Mouse (Mus musculus) midbrain, embryonic 15.5 days (tissue): ENCODE measurements at regions not wholly inside any gene's neighbourhood (a gene's known extent, or its start where the extent isn't known, plus 50 kb on each side); places are given as distances from the start of the nearest gene placed in this dataset.

Experiments used
- ATAC-seq: fragments of 200-750 bp; cut with Nextera tagmentation; replicated peaks from 2 replicates; pipeline ENCODE4 v1.8.0; 2017; ENCODE audit warnings: moderate TSS enrichment
- H3K27ac ChIP-seq: fragments of 300-500 bp; sonication (generic); 2 replicates; pipeline ENCODE4 v1.5.1; 2015; ENCODE audit warnings: mild to moderate bottlenecking, inconsistent platforms
- H3K27me3 ChIP-seq: fragments of 300-500 bp; sonication (generic); replicated peaks from 2 replicates; pipeline ENCODE4 v1.6.1; 2015; ENCODE audit warnings: inconsistent platforms
- H3K36me3 ChIP-seq: fragments of 300-500 bp; sonication (generic); replicated peaks from 2 replicates; pipeline ENCODE4 v1.6.1; 2015; ENCODE audit warnings: inconsistent platforms
- H3K4me1 ChIP-seq: fragments of 300-500 bp; sonication (generic); 2 replicates; pipeline ENCODE4 v1.6.1; 2015; ENCODE audit warnings: inconsistent platforms
- H3K4me2 ChIP-seq: fragments of 300-500 bp; sonication (generic); 2 replicates; pipeline ENCODE4 v1.6.1; 2015; ENCODE audit warnings: inconsistent platforms, mild to moderate bottlenecking, moderate library complexity
- H3K4me3 ChIP-seq: fragments of 300-500 bp; sonication (generic); 2 replicates; pipeline ENCODE4 v1.5.1; 2015; ENCODE audit warnings: mild to moderate bottlenecking, inconsistent platforms
- H3K9ac ChIP-seq: fragments of 300-500 bp; sonication (generic); 2 replicates; pipeline ENCODE4 v1.6.1; 2015; ENCODE audit warnings: mild to moderate bottlenecking, inconsistent platforms
- H3K9me3 ChIP-seq: fragments of 300-500 bp; sonication (generic); 2 replicates; pipeline ENCODE4 v1.6.1; 2016; ENCODE audit warnings: inconsistent platforms
- WGBS: fragments of 180-500 bp; shearing (Covaris S2); methylation state at CpG from one replicate; pipeline ENCODE4 v1.1.7; 2015; ENCODE audit warnings: mixed read lengths; 5-methylcytosine and 5-hydroxymethylcytosine counted together

DNA sequence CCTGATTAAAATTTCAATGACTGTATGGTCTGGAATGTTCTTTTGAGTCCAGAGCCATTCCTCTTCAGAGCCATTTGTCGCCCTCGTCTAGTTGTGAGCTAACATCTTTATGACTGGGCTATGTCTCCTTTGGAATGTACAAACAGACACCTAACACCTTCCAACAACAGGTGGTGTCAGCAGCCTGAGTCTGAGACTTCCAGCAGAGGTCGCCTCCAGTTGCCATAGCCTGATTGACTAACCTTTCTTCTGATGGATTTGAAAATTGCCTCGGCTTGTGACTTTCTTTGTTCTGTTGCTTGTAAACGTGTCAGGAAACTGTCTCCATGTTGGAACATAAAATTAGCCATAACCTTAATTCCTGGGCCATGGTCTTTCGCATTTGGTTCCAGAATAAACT, 284.8 kb upstream of the Hs6st1 start:
- Histone ChIP-seq H3K9me3 (no peaks in the 10 kb centered on the region), H3K27me3 (no peaks in the 10 kb centered on the region), H3K27ac (no peak overlapping the region), H3K4me1 (no peaks in the 10 kb centered on the region), H3K4me3 (no peak overlapping the region), H3K4me2 (no peak overlapping the region), H3K9ac (no peak overlapping the region), H3K36me3 (no peaks in the 10 kb centered on the region)
- 89% methylated on average over 6 of the region's 6 CpGs for WGBS
- no peak for ATAC-seq

GRCm38 (mm10) chr1:35786241-35786640, 282.0 kb upstream of the Hs6st1 start:
- no peaks in the 10 kb centered on the region for H3K4me1 ChIP-seq
- ATAC-seq, result no peak
- no peaks in the 10 kb centered on the region for H3K27me3 ChIP-seq
- no peak overlapping the region for H3K9ac ChIP-seq
- no peak overlapping the region for H3K27ac ChIP-seq
- H3K9me3 ChIP-seq, result no peaks in the 10 kb centered on the region
- H3K4me3 ChIP-seq, result no peak overlapping the region
- 97% methylated on average over 4 of the region's 4 CpGs for WGBS
- H3K36me3 ChIP-seq, result no peaks in the 10 kb centered on the region
- no peak overlapping the region for H3K4me2 ChIP-seq

DNA sequence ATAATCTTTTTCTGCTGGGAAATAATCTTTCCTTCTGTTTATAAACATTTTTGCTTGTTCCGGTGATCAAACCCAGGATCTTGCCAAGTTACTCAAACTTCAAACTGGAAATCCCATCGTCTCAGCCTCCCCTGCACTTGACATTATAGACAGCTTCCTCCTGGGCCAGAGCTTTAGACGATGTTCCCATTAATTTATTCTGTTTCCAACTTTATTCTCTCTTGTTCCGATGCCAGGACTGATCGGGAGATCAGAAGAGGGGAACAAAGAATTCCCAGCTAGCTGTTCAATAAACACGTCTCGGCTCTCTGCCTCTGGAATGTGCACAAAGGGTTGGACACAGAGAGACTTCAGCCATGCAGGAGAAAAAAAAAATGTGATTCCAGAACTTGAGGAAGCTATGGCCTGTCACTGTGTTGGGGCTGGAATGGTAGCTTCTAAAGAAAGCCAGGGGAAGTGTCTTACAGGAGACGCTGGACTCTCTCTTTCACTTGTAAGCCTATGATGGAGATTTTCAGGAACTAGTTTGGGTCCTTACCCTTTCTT, 281.5 kb upstream of the Hs6st1 start:
- H3K9me3 ChIP-seq, result no peaks in the 10 kb centered on the region
- ATAC-seq, result no peak
- no peaks in the 10 kb centered on the region for H3K36me3 ChIP-seq
- no peak overlapping the region for H3K4me3 ChIP-seq
- H3K9ac ChIP-seq, result no peak overlapping the region
- no peaks in the 10 kb centered on the region for H3K27me3 ChIP-seq
- 25% methylated on average over 8 of the region's 8 CpGs for WGBS
- no peak overlapping the region for H3K27ac ChIP-seq
- H3K4me2 ChIP-seq, result no peak overlapping the region
- no peaks in the 10 kb centered on the region for H3K4me1 ChIP-seq

DNA sequence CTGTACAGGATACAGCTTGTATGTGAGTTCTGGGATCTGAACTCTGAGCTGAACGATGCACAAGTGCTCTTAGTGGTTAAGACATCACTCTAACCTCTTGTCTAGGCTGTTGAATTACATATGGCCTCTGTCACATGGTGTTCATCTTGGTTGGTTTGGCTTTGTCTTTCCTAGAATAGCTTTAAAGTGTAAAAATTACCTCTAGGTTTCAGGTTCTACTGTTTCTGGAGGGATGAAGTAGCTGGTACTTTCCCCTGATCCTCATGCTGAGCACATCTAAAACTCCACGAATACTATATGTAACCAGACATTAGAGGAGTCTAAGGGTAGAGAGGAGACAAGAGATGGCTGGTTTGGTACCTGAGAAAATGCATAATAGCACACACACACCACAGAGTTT, 271.1 kb upstream of the Hs6st1 start:
- no peak overlapping the region for H3K9ac ChIP-seq
- H3K4me2 ChIP-seq, result no peak overlapping the region
- H3K4me1 ChIP-seq, result no peaks in the 10 kb centered on the region
- no peaks in the 10 kb centered on the region for H3K9me3 ChIP-seq
- no peak for ATAC-seq
- H3K4me3 ChIP-seq, result no peak overlapping the region
- 92% methylated on average over 2 of the region's 2 CpGs for WGBS
- no peaks in the 10 kb centered on the region for H3K36me3 ChIP-seq
- H3K27me3 ChIP-seq, result no peaks in the 10 kb centered on the region
- H3K27ac ChIP-seq, result no peak overlapping the region

- H3K27me3 ChIP-seq, result no peaks in the 10 kb centered on the region
- H3K27ac ChIP-seq, result no peak overlapping the region
- no peak for ATAC-seq
- no peaks in the 10 kb centered on the region for H3K4me1 ChIP-seq
- WGBS, result 80% methylated on average over 2 of the region's 2 CpGs
- H3K9ac ChIP-seq, result no peak overlapping the region
- H3K4me2 ChIP-seq, result no peak overlapping the region
- H3K4me3 ChIP-seq, result no peak overlapping the region
- H3K36me3 ChIP-seq, result no peaks in the 10 kb centered on the region
- H3K9me3 ChIP-seq, result no peaks in the 10 kb centered on the region
Observed at GRCm38 (mm10) chr1:35797526-35797925, 270.7 kb upstream of the Hs6st1 start.

DNA sequence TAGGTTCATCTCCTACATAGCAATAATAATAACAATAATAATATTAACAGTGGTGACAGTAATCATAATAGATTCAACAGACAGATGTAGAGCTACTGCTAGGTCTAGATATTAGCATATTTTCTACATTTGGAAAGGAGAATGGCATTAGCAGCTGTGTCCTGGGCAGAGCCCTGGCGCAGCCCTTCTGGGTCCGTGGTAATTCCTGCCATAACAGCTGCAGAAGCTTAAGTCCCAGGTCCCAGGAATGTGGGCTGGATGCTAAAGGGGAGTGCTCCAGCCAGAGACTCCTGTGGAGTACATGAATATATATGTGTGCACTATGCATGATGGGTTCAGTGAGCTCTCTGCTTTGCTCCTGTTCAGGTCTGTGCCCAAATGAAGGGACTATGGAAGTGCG, 262.7 kb upstream of the Hs6st1 start:
- Histone ChIP-seq H3K4me3 (no peak overlapping the region), H3K27ac (no peak overlapping the region), H3K36me3 (no peaks in the 10 kb centered on the region), H3K4me1 (no peaks in the 10 kb centered on the region), H3K27me3 (no peaks in the 10 kb centered on the region), H3K4me2 (no peak overlapping the region), H3K9ac (no peak overlapping the region), H3K9me3 (no peaks in the 10 kb centered on the region)
- no peak for ATAC-seq
- WGBS, result 67% methylated on average over 3 of the region's 3 CpGs

GRCm38 (mm10) chr1:35806329-35806728, 261.9 kb upstream of the Hs6st1 start:
- no peak overlapping the region for H3K9ac ChIP-seq
- no peak overlapping the region for H3K27ac ChIP-seq
- no peak overlapping the region for H3K4me3 ChIP-seq
- no peaks in the 10 kb centered on the region for H3K9me3 ChIP-seq
- 69% methylated on average over 2 of the region's 2 CpGs for WGBS
- H3K36me3 ChIP-seq, result no peaks in the 10 kb centered on the region
- no peaks in the 10 kb centered on the region for H3K27me3 ChIP-seq
- H3K4me2 ChIP-seq, result no peak overlapping the region
- no peak for ATAC-seq
- H3K4me1 ChIP-seq, result no peaks in the 10 kb centered on the region

DNA sequence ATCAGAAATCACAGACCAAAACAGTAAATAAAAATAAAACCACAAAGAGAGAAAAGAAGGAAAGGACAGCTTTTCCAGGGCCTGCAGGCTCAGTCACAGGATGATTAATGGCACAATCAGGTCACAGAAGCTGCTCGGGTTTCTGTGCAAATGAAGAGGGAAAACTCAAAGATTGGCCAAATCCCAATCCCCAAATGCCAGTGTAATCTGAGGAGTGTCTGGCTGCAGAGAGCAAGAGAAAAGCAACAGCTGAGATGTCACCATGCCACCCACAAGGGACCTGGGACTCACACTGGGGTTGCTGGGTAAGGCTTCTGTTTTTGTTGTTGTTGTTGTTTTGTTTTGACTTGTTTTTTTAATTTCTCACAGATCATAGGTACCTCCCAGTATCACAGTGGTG, 261.5 kb upstream of the Hs6st1 start:
- no peaks in the 10 kb centered on the region for H3K36me3 ChIP-seq
- 17% methylated on average over 1 of the region's 1 CpGs for WGBS
- H3K27ac ChIP-seq, result no peak overlapping the region
- no peaks in the 10 kb centered on the region for H3K9me3 ChIP-seq
- no peak overlapping the region for H3K4me3 ChIP-seq
- H3K27me3 ChIP-seq, result no peaks in the 10 kb centered on the region
- no peak overlapping the region for H3K4me2 ChIP-seq
- H3K4me1 ChIP-seq, result no peaks in the 10 kb centered on the region
- H3K9ac ChIP-seq, result no peak overlapping the region
- no peak for ATAC-seq

DNA sequence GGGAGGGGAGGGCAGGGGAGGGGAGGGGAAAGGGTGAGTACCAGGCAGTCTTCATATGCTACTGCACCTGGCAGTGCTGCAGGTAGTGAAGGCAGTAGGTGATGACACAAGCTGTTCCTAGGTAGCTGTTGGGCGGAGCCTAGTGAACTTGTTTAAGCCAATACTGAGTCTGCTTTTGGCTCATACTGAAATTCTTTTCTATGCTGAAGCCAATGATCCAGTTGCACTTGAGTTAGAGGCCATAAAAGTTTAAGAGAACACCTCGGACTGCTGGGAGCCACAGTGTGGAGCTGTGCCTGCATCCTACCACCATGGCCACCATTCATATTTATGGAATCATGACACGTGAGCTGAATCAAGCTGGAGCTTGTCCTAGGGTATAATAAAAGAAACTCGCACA, 259.3 kb upstream of the Hs6st1 start:
- Histone ChIP-seq H3K36me3 (no peaks in the 10 kb centered on the region), H3K27me3 (no peaks in the 10 kb centered on the region), H3K9me3 (no peaks in the 10 kb centered on the region), H3K4me1 (no peaks in the 10 kb centered on the region), H3K9ac (no peak overlapping the region), H3K27ac (no peak overlapping the region), H3K4me2 (no peak overlapping the region), H3K4me3 (no peak overlapping the region)
- no peak for ATAC-seq
- WGBS, result 90% methylated on average over 4 of the region's 4 CpGs

DNA sequence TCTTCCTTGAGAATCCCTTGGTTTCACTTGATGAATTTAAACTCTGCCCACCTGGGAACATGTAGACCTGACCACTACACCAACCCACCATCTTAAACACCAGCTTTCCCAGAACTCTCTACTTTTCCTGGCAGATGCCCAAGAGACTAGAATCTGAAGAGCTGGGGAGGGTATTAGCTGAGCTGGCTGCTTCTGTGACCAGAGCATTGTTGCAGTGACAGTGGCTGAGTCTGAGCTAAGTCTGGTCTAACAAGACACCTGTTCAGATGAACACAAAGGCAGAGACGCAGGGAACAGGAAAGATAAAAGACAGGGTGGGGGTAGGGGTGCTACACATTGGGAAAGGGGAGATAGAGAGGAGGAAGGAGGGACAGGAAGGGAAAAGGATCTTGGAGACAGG, 258.9 kb upstream of the Hs6st1 start:
- no peak overlapping the region for H3K4me2 ChIP-seq
- no peaks in the 10 kb centered on the region for H3K36me3 ChIP-seq
- no peaks in the 10 kb centered on the region for H3K4me1 ChIP-seq
- no peaks in the 10 kb centered on the region for H3K9me3 ChIP-seq
- no peak overlapping the region for H3K27ac ChIP-seq
- no peak for ATAC-seq
- no peak overlapping the region for H3K4me3 ChIP-seq
- WGBS, result 21% methylated on average over 1 of the region's 1 CpGs
- no peak overlapping the region for H3K9ac ChIP-seq
- no peaks in the 10 kb centered on the region for H3K27me3 ChIP-seq

GRCm38 (mm10) chr1:35810571-35811342, 257.4 kb upstream of the Hs6st1 start:
- H3K9me3 ChIP-seq, result no peaks in the 10 kb centered on the region
- no peak for ATAC-seq
- 85% methylated on average over 8 of the region's 8 CpGs for WGBS

DNA sequence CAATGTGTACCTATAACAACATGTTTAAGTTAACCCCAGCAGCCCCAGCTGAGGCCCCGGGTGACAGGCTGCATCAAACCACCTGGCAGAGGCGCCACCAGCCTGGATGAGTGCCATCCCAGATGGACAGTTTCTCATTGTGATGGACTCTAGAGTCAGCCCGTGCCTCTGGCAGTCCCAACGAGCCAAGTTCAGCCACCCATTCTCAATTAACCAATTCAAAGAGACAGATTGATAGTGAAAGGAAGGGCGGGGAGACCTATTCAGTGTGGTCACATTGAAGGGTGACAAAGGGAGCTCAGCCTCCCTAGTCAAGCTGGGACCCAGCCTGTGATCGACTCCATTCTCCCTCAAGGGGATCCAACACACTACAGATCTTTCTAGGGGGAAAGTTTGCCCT, 256.8 kb upstream of the Hs6st1 start:
- H3K27ac ChIP-seq, result no peak overlapping the region
- H3K4me3 ChIP-seq, result no peak overlapping the region
- H3K4me1 ChIP-seq, result no peaks in the 10 kb centered on the region
- no peaks in the 10 kb centered on the region for H3K27me3 ChIP-seq
- H3K4me2 ChIP-seq, result no peak overlapping the region
- WGBS, result 50% methylated on average over 6 of the region's 6 CpGs
- no peak for ATAC-seq
- H3K9ac ChIP-seq, result no peak overlapping the region
- H3K36me3 ChIP-seq, result no peaks in the 10 kb centered on the region
- H3K9me3 ChIP-seq, result no peaks in the 10 kb centered on the region

More at GRCm38 (mm10) chr1:35810571-35811342, 257.4 kb upstream of the Hs6st1 start:
- H3K27ac ChIP-seq, result no peak overlapping the region
- no peak overlapping the region for H3K9ac ChIP-seq
- H3K36me3 ChIP-seq, result no peaks in the 10 kb centered on the region
- no peaks in the 10 kb centered on the region for H3K27me3 ChIP-seq
- no peak overlapping the region for H3K4me3 ChIP-seq
- no peak overlapping the region for H3K4me2 ChIP-seq
- H3K4me1 ChIP-seq, result no peaks in the 10 kb centered on the region

GRCm38 (mm10) chr1:35811795-35812194, 256.4 kb upstream of the Hs6st1 start:
- no peaks in the 10 kb centered on the region for H3K9me3 ChIP-seq
- H3K27me3 ChIP-seq, result no peaks in the 10 kb centered on the region
- no peak overlapping the region for H3K4me3 ChIP-seq
- 87% methylated on average over 7 of the region's 7 CpGs for WGBS
- H3K4me2 ChIP-seq, result no peak overlapping the region
- H3K9ac ChIP-seq, result no peak overlapping the region
- H3K36me3 ChIP-seq, result no peaks in the 10 kb centered on the region
- ATAC-seq, result no peak
- no peaks in the 10 kb centered on the region for H3K4me1 ChIP-seq
- no peak overlapping the region for H3K27ac ChIP-seq
